Mouse (Mus musculus) ES-E14 (cell line): ENCODE results near the gene Tmcc2.

Experiments used
- CHD2 ChIP-seq: IDR thresholded peaks from 2 replicates; pipeline ENCODE4 v1.6.1; 2014; ENCODE audit warnings: mild to moderate bottlenecking, low read depth, low read length, inconsistent platforms
- HCFC1 ChIP-seq: IDR thresholded peaks from 2 replicates; pipeline ENCODE4 v1.6.1; 2012; ENCODE audit warnings: low read length, inconsistent platforms, borderline replicate concordance; ENCODE audit not compliant: insufficient read depth
- MAFK ChIP-seq: IDR thresholded peaks from 2 replicates; pipeline ENCODE4 v1.6.1; 2014; ENCODE audit warnings: mild to moderate bottlenecking, low read depth, low read length, inconsistent platforms; ENCODE audit not compliant: insufficient read depth
- ZC3H11A ChIP-seq: IDR thresholded peaks from 2 replicates; pipeline ENCODE4 v1.6.1; 2012; ENCODE audit warnings: low read depth, mild to moderate bottlenecking, inconsistent platforms, low read length, borderline replicate concordance
- ZNF384 ChIP-seq: IDR thresholded peaks from 2 replicates; pipeline ENCODE4 v1.6.1; 2012; ENCODE audit warnings: low read depth, low read length, inconsistent platforms

GRCm38 (mm10) chr1:132390691-132391579, at the start of gene Tmcc2:
- TF ChIP-seq CHD2 (no peak), ZNF384 (no peak), ZC3H11A (no peak), MAFK (no peak), HCFC1 (no peak)
